Mouse (Mus musculus): Measurements from ENCODE around the gene Bzw1. TPM values are rescaled to one million over a fixed set of nuclear protein-coding genes. Genes with fewer than 3 reads are reported as not detected.

Gene Bzw1
- polyA plus RNA-seq (2012; rRNA removed) = 5.6 and 9.6 TPM in 2 replicates

DNA sequence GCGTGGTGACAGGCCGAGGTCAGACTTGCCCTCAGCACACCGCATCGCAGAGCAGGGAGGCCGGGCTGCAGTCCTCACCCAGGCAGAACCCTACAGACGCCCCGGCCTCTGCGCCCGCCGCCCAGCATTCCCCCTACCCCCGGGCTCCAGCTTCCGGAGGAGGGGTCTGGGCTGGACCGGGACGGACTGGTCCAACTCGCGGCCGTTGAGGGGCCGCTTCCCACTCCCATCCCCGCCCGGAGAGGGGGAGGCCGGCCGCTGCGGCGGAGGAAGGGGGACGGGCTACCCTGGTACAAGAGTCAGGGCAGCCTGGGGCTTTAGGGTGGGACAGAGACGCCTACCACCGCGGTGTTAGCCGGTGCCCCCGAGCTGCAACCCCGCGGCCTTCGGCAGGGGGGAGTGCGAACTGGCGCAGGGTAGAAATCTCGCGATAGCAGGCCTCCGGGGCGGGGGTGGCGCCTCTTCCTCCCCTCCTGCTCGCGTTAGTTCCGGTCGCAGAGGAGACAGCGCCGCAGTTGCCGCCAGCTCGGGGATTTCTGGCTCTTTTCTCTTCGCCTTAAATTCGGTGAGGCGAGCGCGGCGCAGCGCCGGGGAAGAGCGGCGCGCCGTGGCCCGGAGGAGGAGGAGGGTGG is at the start of gene Bzw1:
TSS of gene Bzw1 (plus strand) at position 247 of the 632 bp plus-strand sequence.
- Histone ChIP-seq H3K4me3 (ENCODE audit: low read depth, low read length) (peak within 1 kb of the TSS; percentile 91), H3K36me3 (ENCODE audit: control insufficient read depth, insufficient read depth, low read length) (peaks cover 25% of the 10 kb centered on the region), H3K27me3 (ENCODE audit: control insufficient read depth, insufficient read depth, low read length) (no peaks in the 10 kb centered on the region), H3K27ac (ENCODE audit: insufficient read depth, low read depth, low read length) (peak within 1 kb of the TSS; percentile 97), H3K4me1 (ENCODE audit: control insufficient read depth, insufficient read depth, insufficient read length, low read length) (no peaks in the 10 kb centered on the region; the same call in 1 of the 2 replicates)
- no peak for TF ChIP-seq CTCF (IDR thresholded peaks at IDR 0.05; ENCODE audit: extremely low read depth, insufficient read length, insufficient replicate concordance, low read depth, low read length)
- peak; percentile 83; the same call in 1 of the 2 replicates for TF ChIP-seq POLR2A (IDR thresholded peaks at IDR 0.05; ENCODE audit: low read depth, low read length)
- 1% methylated on average over 58 of the region's 61 CpGs for WGBS

DNA sequence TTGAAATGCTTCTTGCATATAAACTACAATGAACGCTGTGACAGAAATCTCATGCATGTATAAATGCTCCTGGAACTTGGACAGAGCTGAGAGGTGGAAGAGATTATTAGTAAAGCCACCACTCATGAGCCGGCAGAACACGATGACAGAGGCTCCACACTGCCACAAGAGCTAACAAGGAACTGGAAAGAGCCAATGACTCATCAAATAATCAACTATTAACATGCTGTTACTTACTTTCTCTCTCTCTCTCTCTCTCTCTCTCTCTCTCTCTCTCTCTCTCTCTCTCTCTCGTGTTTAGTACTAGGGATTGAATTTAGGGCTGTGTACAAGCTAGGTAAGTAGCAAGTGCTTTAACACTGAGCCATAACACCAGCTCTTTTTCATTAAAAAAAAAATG is 48.8 kb upstream of the Bzw1 start:
- 27% methylated on average over 4 of the region's 4 CpGs for WGBS
- Histone ChIP-seq H3K27me3 (ENCODE audit: control insufficient read depth, insufficient read depth, low read length) (no peaks in the 10 kb centered on the region), H3K4me1 (ENCODE audit: control insufficient read depth, insufficient read depth, insufficient read length, low read length) (peaks cover 11% of the 10 kb centered on the region), H3K27ac (ENCODE audit: insufficient read depth, low read depth, low read length) (no peak overlapping the region), H3K36me3 (ENCODE audit: control insufficient read depth, insufficient read depth, low read length) (no peaks in the 10 kb centered on the region), H3K4me3 (ENCODE audit: low read depth, low read length) (no peak overlapping the region)
- no peak for TF ChIP-seq CTCF (IDR thresholded peaks at IDR 0.05; ENCODE audit: extremely low read depth, insufficient read length, insufficient replicate concordance, low read depth, low read length)
- no peak for TF ChIP-seq POLR2A (IDR thresholded peaks at IDR 0.05; ENCODE audit: low read depth, low read length)

GRCm38 (mm10) chr1:58344570-58344969 is 48.1 kb upstream of the Bzw1 start:
- H3K36me3 ChIP-seq (ENCODE audit: control insufficient read depth, insufficient read depth, low read length) = no peaks in the 10 kb centered on the region
- H3K27ac ChIP-seq (ENCODE audit: insufficient read depth, low read depth, low read length) = no peak overlapping the region
- 83% methylated on average over 5 of the region's 5 CpGs for WGBS
- H3K27me3 ChIP-seq (ENCODE audit: control insufficient read depth, insufficient read depth, low read length) = no peaks in the 10 kb centered on the region
- peaks cover 11% of the 10 kb centered on the region for H3K4me1 ChIP-seq (ENCODE audit: control insufficient read depth, insufficient read depth, insufficient read length, low read length)
- H3K4me3 ChIP-seq (ENCODE audit: low read depth, low read length) = no peak overlapping the region
- TF ChIP-seq POLR2A (IDR thresholded peaks at IDR 0.05; ENCODE audit: low read depth, low read length) = no peak

GRCm38 (mm10) chr1:58346159-58346558 is 46.5 kb upstream of the Bzw1 start:
- no peak overlapping the region for H3K4me3 ChIP-seq (ENCODE audit: low read depth, low read length)
- peaks cover 11% of the 10 kb centered on the region for H3K4me1 ChIP-seq (ENCODE audit: control insufficient read depth, insufficient read depth, insufficient read length, low read length)
- H3K27me3 ChIP-seq (ENCODE audit: control insufficient read depth, insufficient read depth, low read length) = no peaks in the 10 kb centered on the region
- H3K27ac ChIP-seq (ENCODE audit: insufficient read depth, low read depth, low read length) = no peak overlapping the region
- TF ChIP-seq CTCF (IDR thresholded peaks at IDR 0.05; ENCODE audit: extremely low read depth, insufficient read length, insufficient replicate concordance, low read depth, low read length) = no peak
- TF ChIP-seq POLR2A (IDR thresholded peaks at IDR 0.05; ENCODE audit: low read depth, low read length) = no peak
- no peaks in the 10 kb centered on the region for H3K36me3 ChIP-seq (ENCODE audit: control insufficient read depth, insufficient read depth, low read length)
- WGBS = 26% methylated on average over 14 of the region's 14 CpGs

GRCm38 (mm10) chr1:58348712-58349111 is 44.0 kb upstream of the Bzw1 start:
- Histone ChIP-seq H3K4me3 (ENCODE audit: low read depth, low read length) (no peak overlapping the region), H3K36me3 (ENCODE audit: control insufficient read depth, insufficient read depth, low read length) (no peaks in the 10 kb centered on the region), H3K4me1 (ENCODE audit: control insufficient read depth, insufficient read depth, insufficient read length, low read length) (peaks cover 16% of the 10 kb centered on the region), H3K27ac (ENCODE audit: insufficient read depth, low read depth, low read length) (no peak overlapping the region), H3K27me3 (ENCODE audit: control insufficient read depth, insufficient read depth, low read length) (no peaks in the 10 kb centered on the region)
- WGBS = 78% methylated on average over 6 of the region's 6 CpGs
- no peak for TF ChIP-seq CTCF (IDR thresholded peaks at IDR 0.05; ENCODE audit: extremely low read depth, insufficient read length, insufficient replicate concordance, low read depth, low read length)
- no peak for TF ChIP-seq POLR2A (IDR thresholded peaks at IDR 0.05; ENCODE audit: low read depth, low read length)

- peaks cover 17% of the 10 kb centered on the region for H3K4me1 ChIP-seq (ENCODE audit: control insufficient read depth, insufficient read depth, insufficient read length, low read length)
- no peaks in the 10 kb centered on the region for H3K27me3 ChIP-seq (ENCODE audit: control insufficient read depth, insufficient read depth, low read length)
- 12% methylated on average over 4 of the region's 4 CpGs for WGBS
- no peaks in the 10 kb centered on the region for H3K36me3 ChIP-seq (ENCODE audit: control insufficient read depth, insufficient read depth, low read length)
- H3K4me3 ChIP-seq (ENCODE audit: low read depth, low read length) = no peak overlapping the region
- TF ChIP-seq CTCF (IDR thresholded peaks at IDR 0.05; ENCODE audit: extremely low read depth, insufficient read length, insufficient replicate concordance, low read depth, low read length) = no peak
- no peak for TF ChIP-seq POLR2A (IDR thresholded peaks at IDR 0.05; ENCODE audit: low read depth, low read length)
- peak overlapping the region; percentile 80 for H3K27ac ChIP-seq (ENCODE audit: insufficient read depth, low read depth, low read length)
Measured at GRCm38 (mm10) chr1:58353238-58353893, 39.3 kb upstream of the Bzw1 start.
